In the genomic region with DNA sequence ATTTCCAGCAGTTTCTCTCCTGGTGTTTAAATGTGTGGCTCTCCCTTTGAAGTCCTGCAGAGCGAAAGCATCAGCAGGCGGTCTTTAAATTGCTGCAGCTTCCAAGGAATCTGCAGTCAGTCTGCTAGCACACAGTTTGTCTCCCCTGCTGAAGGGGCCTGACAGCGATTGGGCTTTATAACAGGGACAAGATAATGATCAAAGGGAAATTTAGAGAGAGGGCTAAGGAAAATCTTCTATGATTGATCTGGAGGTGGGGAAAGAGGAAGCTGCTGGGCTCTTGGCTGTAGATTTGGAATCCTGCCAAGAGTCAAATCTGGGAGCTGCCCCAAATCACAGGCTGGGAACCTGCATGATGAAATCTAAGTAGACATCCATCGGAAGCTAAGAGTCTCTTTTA, we compare ENCODE assay signal across 9 mouse cellular contexts.
DNase-seq lines count a peak whose midpoint lies in the region; ATAC-seq and TF ChIP-seq lines count a peak whose summit lies in the region.
"Had no signal": no experiment of that assay in that cellular context is flagged by ENCODE, and none has a peak within 500 bp of the region (broad histone marks: within the 10 kb centered on the region; RNA-seq: fewer than 3 reads in every experiment).

No protein-coding gene starts in this region.

- no peak for TF ChIP-seq CTCF in liver, postnatal 0 days (IDR thresholded peaks at IDR 0.05; ENCODE audit: low read depth)
- TF ChIP-seq CTCF in thymus, adult 2 months (IDR thresholded peaks at IDR 0.05; ENCODE audit: borderline replicate concordance, control insufficient read depth, extremely low read depth, insufficient read depth, low read length, poor library complexity), result no peak

- no peaks in the 10 kb centered on the region for H3K9me3 ChIP-seq in liver, postnatal 0 days (ENCODE audit: low read length)
- H3K9me3 ChIP-seq: embryonic facial prominence, embryonic 12.5 days had no signal

- no peak for ATAC-seq in liver, postnatal 0 days

- 38% methylated on average over 4 of the region's 4 CpGs for WGBS in liver, postnatal 0 days (ENCODE audit: insufficient replicate concordance)
- 79% methylated on average over 4 of the region's 4 CpGs for WGBS in thymus, adult 2 months

- 0 out of 2 replicates have a peak, but pooled peaks cover 3% of the 10 kb centered on the region for H3K4me1 ChIP-seq in liver, postnatal 0 days (ENCODE audit: insufficient read depth)
- H3K4me1 ChIP-seq in thymus, adult 2 months (replicated peaks; ENCODE audit: control insufficient read depth, insufficient read depth, low read length), result 0 out of 2 replicates have a peak, but pooled peaks cover 2% of the 10 kb centered on the region

- no peak overlapping the region for H3K9ac ChIP-seq in liver, postnatal 0 days (replicated peaks)
- H3K9ac ChIP-seq: embryonic facial prominence, embryonic 12.5 days had no signal

- peak; percentile 5 for DNase-seq in gastrocnemius, adult 18-20 months (ENCODE audit: low spot score)
- no peak for DNase-seq in gastrocnemius, postnatal 4 days (ENCODE audit: low spot score in 2 of 2)
- peak; percentile 6 for DNase-seq in MEL-GATA-1-ER (ENCODE audit: extremely low read depth, low read depth)
- peak; percentile 51 for DNase-seq in embryo, embryonic 10 days (ENCODE audit: low spot score)
- DNase-seq in liver, postnatal 0 days, result peak; percentile 15
- DNase-seq in thymus, postnatal 36 days, result no peak
- DNase-seq in left cerebral cortex, adult 8-10 months (ENCODE audit: low spot score in 2 of 2), result no peak
- DNase-seq in thymus, adult 2 months, result no peak

- no peak for TF ChIP-seq POLR2A in thymus, adult 2 months (IDR thresholded peaks at IDR 0.05; ENCODE audit: control insufficient read depth, extremely low read depth, insufficient read depth, low read length, poor library complexity)

- no peaks in the 10 kb centered on the region for H3K27me3 ChIP-seq in liver, postnatal 0 days (ENCODE audit: insufficient read depth, low read length)
- H3K27me3 ChIP-seq in thymus, adult 2 months (ENCODE audit: control insufficient read depth, insufficient read depth, low read length), result no peaks in the 10 kb centered on the region
- H3K27me3 ChIP-seq: embryonic facial prominence, embryonic 12.5 days had no signal

- H3K36me3 ChIP-seq in liver, postnatal 0 days (replicated peaks; ENCODE audit: insufficient read depth, low read length), result no peaks in the 10 kb centered on the region
- H3K36me3 ChIP-seq in thymus, adult 2 months (ENCODE audit: control insufficient read depth, insufficient read depth, low read length), result no peaks in the 10 kb centered on the region
- H3K36me3 ChIP-seq: embryonic facial prominence, embryonic 12.5 days had no signal

- no peak overlapping the region for H3K4me2 ChIP-seq in liver, postnatal 0 days (ENCODE audit: low read depth, low read length)
- H3K4me2 ChIP-seq: embryonic facial prominence, embryonic 12.5 days had no signal

- no peak overlapping the region for H3K4me3 ChIP-seq in liver, postnatal 0 days (ENCODE audit: low read depth, low read length)
- no peak overlapping the region for H3K4me3 ChIP-seq in thymus, adult 2 months (ENCODE audit: control insufficient read depth, insufficient read depth, low read length)
- H3K4me3 ChIP-seq: embryonic facial prominence, embryonic 12.5 days had no signal

- no peak for TF ChIP-seq EP300 in liver, postnatal 0 days (IDR thresholded peaks at IDR 0.05; ENCODE audit: low read depth)

- H3K27ac ChIP-seq in liver, postnatal 0 days (ENCODE audit: low read depth), result no peak overlapping the region
- no peak overlapping the region for H3K27ac ChIP-seq in thymus, adult 2 months (ENCODE audit: control insufficient read depth, insufficient read depth, low read length)
- H3K27ac ChIP-seq: embryonic facial prominence, embryonic 12.5 days had no signal

Comparison
In these comparisons a context has a peak if more than half of its experiments do, and no peak if none do; other contexts are left out.
1. DNase-seq: peak in gastrocnemius, adult 18-20 months (single experiment), MEL-GATA-1-ER (single experiment), embryo, embryonic 10 days (single experiment) and liver, postnatal 0 days (single experiment); none in gastrocnemius, postnatal 4 days (0 of 2), thymus, postnatal 36 days (0 of 2), left cerebral cortex, adult 8-10 months (0 of 2) and thymus, adult 2 months (single experiment).